Mouse (Mus musculus) ovary, postnatal 36 days (tissue): ENCODE data around the gene Adam29.

ENCODE experiments used
- DNase-seq: peaks from one replicate; pipeline ENCODE4 v3.0.0; 2022; ENCODE audit warnings: low spot score, mixed read lengths

The Adam29 gene

DNA sequence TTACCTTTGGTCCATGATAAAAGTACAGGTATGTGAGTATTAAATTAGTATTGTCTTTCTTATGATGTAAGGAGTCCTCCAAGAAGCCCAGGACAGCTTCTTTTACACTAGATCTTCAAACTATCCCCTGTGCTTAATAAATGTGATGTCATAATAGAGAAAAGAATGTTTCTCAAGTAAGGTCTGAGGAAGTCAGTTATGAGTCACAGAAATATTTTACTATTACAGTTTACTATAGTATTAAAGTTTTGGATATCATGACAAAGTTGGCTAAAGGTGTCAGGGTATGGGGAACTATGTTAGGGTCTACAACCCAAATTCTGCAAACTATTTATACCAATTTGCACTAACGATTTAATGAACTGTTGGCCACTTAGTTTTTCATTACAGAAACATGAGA lies at the start of gene Adam29:
TSS of gene Adam29 (minus strand) at position 101 of the 400 bp plus-strand sequence.
- DNase-seq: no peak

DNA sequence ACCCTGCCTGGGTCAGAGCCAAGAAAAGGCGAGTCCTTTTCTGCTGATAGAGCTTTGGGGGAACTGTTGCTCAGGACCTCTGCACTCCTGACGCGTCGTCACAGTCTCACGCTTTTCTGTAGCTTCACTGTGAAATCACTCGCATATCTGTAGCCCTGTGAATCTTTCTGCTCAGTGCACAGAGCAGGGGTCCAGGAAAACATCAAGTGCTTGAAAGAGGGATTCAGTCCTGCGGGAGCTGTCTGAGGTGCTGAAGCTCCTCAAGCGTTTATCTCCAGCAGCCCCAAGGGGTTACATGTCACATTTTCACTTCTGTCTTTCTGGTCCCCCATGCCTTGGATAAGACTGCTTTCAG lies 33.8 kb upstream of the Adam29 start:
- peak; percentile 29 for DNase-seq

DNA sequence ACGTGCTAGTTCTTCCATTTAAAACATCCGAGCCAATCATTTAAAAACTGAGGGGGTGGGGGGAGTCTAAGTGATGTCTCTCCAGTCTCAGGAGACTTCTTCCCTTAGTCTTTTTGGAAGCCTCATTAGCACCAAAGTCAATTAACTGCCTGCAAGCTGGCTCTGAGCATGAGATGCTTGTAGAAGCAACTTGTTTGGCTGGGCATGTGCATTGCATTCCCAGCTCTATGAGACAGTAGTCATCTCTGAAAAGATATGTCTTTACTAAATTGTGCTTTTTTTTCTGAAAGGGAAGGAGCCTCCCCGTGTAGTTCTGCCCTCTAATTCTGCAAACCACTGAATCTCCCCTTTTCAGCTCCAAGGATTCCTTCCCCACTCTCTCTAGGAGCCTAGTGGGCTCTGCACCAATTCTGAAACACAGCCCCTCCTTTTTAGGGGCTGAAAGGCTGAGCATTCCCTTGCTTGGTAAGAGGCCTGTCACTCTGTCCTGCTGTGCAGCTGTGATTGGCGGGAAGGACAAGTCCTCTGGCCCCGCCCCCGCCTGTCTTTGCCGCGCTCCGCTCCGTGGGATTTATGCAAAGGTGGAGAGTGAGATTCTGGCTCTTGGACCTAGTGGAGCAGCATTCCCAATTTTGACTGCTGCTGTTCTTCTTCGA lies 33.2 kb upstream of the Adam29 start, which contains the start of gene Glra3:
TSS of gene Glra3 (plus strand) at position 591 of the 656 bp plus-strand sequence.
- DNase-seq: no peak
